Mouse (Mus musculus): ENCODE measurements around the gene 2010300C02Rik.

DNA sequence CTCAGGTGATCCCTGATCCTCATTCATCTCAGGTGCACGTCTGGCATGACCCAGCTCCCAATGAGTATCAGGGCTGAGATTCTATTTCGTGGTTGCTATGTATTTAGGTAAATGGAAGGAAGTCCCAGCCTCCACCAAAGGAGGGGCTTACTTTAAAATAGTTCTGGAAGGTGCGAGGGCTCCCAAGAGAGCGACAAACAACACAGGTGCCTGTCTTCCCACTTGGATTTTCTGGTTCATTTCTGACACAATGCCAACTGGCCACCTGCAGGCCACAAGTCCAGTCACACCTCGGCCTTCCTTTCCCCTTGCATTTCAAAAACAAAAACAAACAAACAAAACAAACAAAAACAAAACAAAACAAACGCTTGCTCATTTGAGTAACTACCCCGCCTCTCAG, 1.4 kb downstream of the 2010300C02Rik start:
- TF ChIP-seq GATA1 (IDR thresholded peaks at IDR 0.05; ENCODE audit: borderline replicate concordance, low read length) (no peak), FLI1 (IDR thresholded peaks at IDR 0.05; ENCODE audit: low read length) (no peak)
